Mouse (Mus musculus): ENCODE results near the gene Plekhg1. TPM values are rescaled to one million over a fixed set of nuclear protein-coding genes. Genes with fewer than 3 reads are reported as not detected.

Plekhg1 gene
- polyA plus RNA-seq, 1 experiment from 2014 or later, result 6.0 TPM

- DNase-seq (ENCODE audit: low spot score) (no peak), ATAC-seq (no peak)
- no peak for TF ChIP-seq CTCF (IDR thresholded peaks at IDR 0.05)
- no peak for TF ChIP-seq EP300 (IDR thresholded peaks at IDR 0.05)
- Histone ChIP-seq H3K9me3 (ENCODE audit: low read length) (no peaks in the 10 kb centered on the region), H3K27ac (ENCODE audit: low read length) (no peak overlapping the region), H3K4me1 (ENCODE audit: insufficient read depth, low read depth, low read length) (peaks cover 6% of the 10 kb centered on the region; the same call in 1 of the 2 replicates), H3K27me3 (replicated peaks; ENCODE audit: insufficient read depth, low read length) (no peaks in the 10 kb centered on the region), H3K36me3 (ENCODE audit: insufficient read depth, low read length) (no peaks in the 10 kb centered on the region), H3K9ac (replicated peaks; ENCODE audit: low read depth) (no peak overlapping the region), H3K4me2 (replicated peaks; ENCODE audit: low read depth, low read length) (no peak overlapping the region), H3K4me3 (ENCODE audit: low read depth, low read length) (no peak overlapping the region)
- WGBS, result 65% methylated on average over 4 of the region's 4 CpGs
Measured at GRCm38 (mm10) chr10:3976623-3977010, 236.5 kb downstream of the Plekhg1 start.

- H3K4me3 ChIP-seq (ENCODE audit: low read depth, low read length), result no peak overlapping the region
- whole genome bisulfite sequencing, result 50% methylated on average over 3 of the region's 3 CpGs
- no peak for ATAC-seq
Measured at GRCm38 (mm10) chr10:3978326-3978725, 238.2 kb downstream of the Plekhg1 start.

GRCm38 (mm10) chr10:3978792-3979488 is 238.8 kb downstream of the Plekhg1 start:
- Histone ChIP-seq H3K27ac (ENCODE audit: low read length) (no peak overlapping the region), H3K4me3 (ENCODE audit: low read depth, low read length) (no peak overlapping the region), H3K9me3 (ENCODE audit: low read length) (no peaks in the 10 kb centered on the region), H3K27me3 (replicated peaks; ENCODE audit: insufficient read depth, low read length) (no peaks in the 10 kb centered on the region), H3K36me3 (ENCODE audit: insufficient read depth, low read length) (0 out of 2 replicates have a peak, but pooled peaks cover 3% of the 10 kb centered on the region), H3K4me2 (replicated peaks; ENCODE audit: low read depth, low read length) (no peak overlapping the region), H3K4me1 (ENCODE audit: insufficient read depth, low read depth, low read length) (peaks cover 4% of the 10 kb centered on the region; the same call in 1 of the 2 replicates), H3K9ac (replicated peaks; ENCODE audit: low read depth) (no peak overlapping the region)
- no peak for ATAC-seq
- 76% methylated on average over 5 of the region's 5 CpGs for WGBS
- DNase-seq (ENCODE audit: low spot score), result peak; percentile 14
- TF ChIP-seq CTCF (IDR thresholded peaks at IDR 0.05) (no peak), EP300 (IDR thresholded peaks at IDR 0.05) (no peak)

More at GRCm38 (mm10) chr10:3978326-3978725, 238.2 kb downstream of the Plekhg1 start:
- DNase-seq (ENCODE audit: low spot score), result peak; percentile 9
- H3K4me1 ChIP-seq (ENCODE audit: insufficient read depth, low read depth, low read length), result peaks cover 6% of the 10 kb centered on the region; the same call in 1 of the 2 replicates
- TF ChIP-seq CTCF (IDR thresholded peaks at IDR 0.05), result no peak
- no peak for TF ChIP-seq EP300 (IDR thresholded peaks at IDR 0.05)
- no peak overlapping the region for H3K9ac ChIP-seq (replicated peaks; ENCODE audit: low read depth)
- no peaks in the 10 kb centered on the region for H3K36me3 ChIP-seq (ENCODE audit: insufficient read depth, low read length)
- H3K27me3 ChIP-seq (replicated peaks; ENCODE audit: insufficient read depth, low read length), result no peaks in the 10 kb centered on the region
- H3K27ac ChIP-seq (ENCODE audit: low read length), result no peak overlapping the region
- no peak overlapping the region for H3K4me2 ChIP-seq (replicated peaks; ENCODE audit: low read depth, low read length)
- H3K9me3 ChIP-seq (ENCODE audit: low read length), result no peaks in the 10 kb centered on the region

- H3K4me2 ChIP-seq (replicated peaks; ENCODE audit: low read depth, low read length), result no peak overlapping the region
- no peaks in the 10 kb centered on the region for H3K27me3 ChIP-seq (replicated peaks; ENCODE audit: insufficient read depth, low read length)
- WGBS, result 75% methylated on average over 4 of the region's 4 CpGs
- 0 out of 2 replicates have a peak, but pooled peaks cover 3% of the 10 kb centered on the region for H3K36me3 ChIP-seq (ENCODE audit: insufficient read depth, low read length)
- H3K9me3 ChIP-seq (ENCODE audit: low read length), result no peaks in the 10 kb centered on the region
- H3K4me3 ChIP-seq (ENCODE audit: low read depth, low read length), result no peak overlapping the region
- no peak overlapping the region for H3K9ac ChIP-seq (replicated peaks; ENCODE audit: low read depth)
- DNase-seq (ENCODE audit: low spot score) (no peak), ATAC-seq (no peak)
- peaks cover 2% of the 10 kb centered on the region; the same call in 1 of the 2 replicates for H3K4me1 ChIP-seq (ENCODE audit: insufficient read depth, low read depth, low read length)
- TF ChIP-seq CTCF (IDR thresholded peaks at IDR 0.05) (no peak), EP300 (IDR thresholded peaks at IDR 0.05) (no peak)
- H3K27ac ChIP-seq (ENCODE audit: low read length), result no peak overlapping the region
Measured at GRCm38 (mm10) chr10:3980231-3980630, 240.1 kb downstream of the Plekhg1 start.

GRCm38 (mm10) chr10:3990295-3990883 is 250.2 kb downstream of the Plekhg1 start:
- Histone ChIP-seq H3K36me3 (ENCODE audit: insufficient read depth, low read length) (no peaks in the 10 kb centered on the region), H3K4me2 (replicated peaks; ENCODE audit: low read depth, low read length) (no peak overlapping the region), H3K4me3 (ENCODE audit: low read depth, low read length) (no peak overlapping the region), H3K4me1 (ENCODE audit: insufficient read depth, low read depth, low read length) (no peaks in the 10 kb centered on the region), H3K9ac (replicated peaks; ENCODE audit: low read depth) (no peak overlapping the region), H3K9me3 (ENCODE audit: low read length) (no peaks in the 10 kb centered on the region), H3K27me3 (replicated peaks; ENCODE audit: insufficient read depth, low read length) (no peaks in the 10 kb centered on the region), H3K27ac (ENCODE audit: low read length) (no peak overlapping the region)
- no peak for DNase-seq (ENCODE audit: low spot score)
- WGBS, result 90% methylated on average over 6 of the region's 6 CpGs
- TF ChIP-seq CTCF (IDR thresholded peaks at IDR 0.05) (no peak), EP300 (IDR thresholded peaks at IDR 0.05) (no peak)
- ATAC-seq, result no peak

- WGBS, result 85% methylated on average over 8 of the region's 8 CpGs
- H3K9ac ChIP-seq (replicated peaks; ENCODE audit: low read depth), result no peak overlapping the region
- no peaks in the 10 kb centered on the region for H3K9me3 ChIP-seq (ENCODE audit: low read length)
- H3K4me2 ChIP-seq (replicated peaks; ENCODE audit: low read depth, low read length), result no peak overlapping the region
- H3K4me1 ChIP-seq (ENCODE audit: insufficient read depth, low read depth, low read length), result no peaks in the 10 kb centered on the region
- H3K27ac ChIP-seq (ENCODE audit: low read length), result no peak overlapping the region
- no peak overlapping the region for H3K4me3 ChIP-seq (ENCODE audit: low read depth, low read length)
- DNase-seq (ENCODE audit: low spot score) (no peak), ATAC-seq (no peak)
- no peaks in the 10 kb centered on the region for H3K27me3 ChIP-seq (replicated peaks; ENCODE audit: insufficient read depth, low read length)
- no peaks in the 10 kb centered on the region for H3K36me3 ChIP-seq (ENCODE audit: insufficient read depth, low read length)
- TF ChIP-seq CTCF (IDR thresholded peaks at IDR 0.05) (no peak), EP300 (IDR thresholded peaks at IDR 0.05) (no peak)
Measured at GRCm38 (mm10) chr10:3993365-3994102, 253.4 kb downstream of the Plekhg1 start.

Measured in lung, postnatal 0 days (tissue).